Mouse (Mus musculus): ENCODE data around the gene Mapk12. TPM values are rescaled to one million over a fixed set of nuclear protein-coding genes. Genes with fewer than 3 reads are reported as not detected.

Mapk12 gene
- polyA plus RNA-seq, 1 experiment from 2014 or later, result 13.5 TPM

DNA sequence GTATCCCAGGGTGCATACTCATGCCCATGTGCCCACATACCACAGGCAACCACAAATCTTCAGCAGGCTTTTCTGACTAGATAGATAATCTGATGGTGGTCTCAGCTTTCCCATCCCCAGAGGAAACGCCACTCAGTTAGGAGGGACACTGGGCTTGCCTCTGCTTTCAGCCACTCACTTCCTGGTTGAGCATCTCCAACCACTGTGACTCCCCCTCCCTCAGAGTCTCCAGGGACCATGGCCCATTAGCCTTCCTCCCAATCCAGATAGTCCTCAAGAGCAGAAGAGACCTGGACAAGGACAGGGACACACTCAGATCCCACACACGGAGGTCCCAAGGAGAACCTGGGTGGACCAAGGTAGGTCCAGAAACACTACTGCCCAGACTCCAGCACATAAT, 2.6 kb upstream of the Mapk12 start:
- Histone ChIP-seq H3K36me3 (ENCODE audit: insufficient read depth, low read length) (no peaks in the 10 kb centered on the region), H3K4me2 (ENCODE audit: low read length) (no peak overlapping the region), H3K9ac (ENCODE audit: low read depth, low read length) (no peak overlapping the region), H3K27ac (no peak overlapping the region), H3K9me3 (replicated peaks; ENCODE audit: low read length) (no peaks in the 10 kb centered on the region), H3K4me3 (replicated peaks; ENCODE audit: low read depth, low read length) (no peak overlapping the region), H3K4me1 (replicated peaks; ENCODE audit: insufficient read depth, low read length) (peaks cover 32% of the 10 kb centered on the region), H3K27me3 (ENCODE audit: insufficient read depth, low read length) (peaks cover 7% of the 10 kb centered on the region)
- WGBS, result 68% methylated on average over 2 of the region's 2 CpGs
- no peak for DNase-seq (ENCODE audit: low spot score)
- no peak for ATAC-seq (replicated peaks; ENCODE audit: low FRiP score, low read depth)
- no peak for TF ChIP-seq CTCF (IDR thresholded peaks at IDR 0.05; ENCODE audit: low read depth)

DNA sequence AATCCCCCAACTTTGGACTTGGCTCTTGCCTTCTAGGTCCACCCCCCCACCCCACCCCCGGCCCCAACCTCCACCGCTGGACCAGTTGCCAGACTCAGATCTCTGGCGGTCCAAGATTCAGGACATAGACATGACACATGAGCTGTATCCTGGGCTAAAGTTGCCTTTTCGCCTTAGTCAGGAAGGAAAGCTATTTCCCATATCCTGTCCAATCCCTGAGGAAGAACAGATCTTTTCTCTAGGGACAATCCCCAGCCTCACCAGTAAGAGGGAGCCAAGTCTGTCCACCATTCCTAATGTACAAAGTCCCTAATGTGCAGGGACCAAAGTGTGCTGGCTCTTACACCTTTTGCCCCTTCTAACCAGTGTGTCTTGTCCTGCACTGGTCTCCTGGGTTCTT, 1.4 kb upstream of the Mapk12 start:
- H3K27ac ChIP-seq, result 0 out of 2 replicates have a peak overlapping the region, but pooled peaks have one; percentile 8
- peaks cover 7% of the 10 kb centered on the region; the same call in 1 of the 2 replicates for H3K27me3 ChIP-seq (ENCODE audit: insufficient read depth, low read length)
- TF ChIP-seq CTCF (IDR thresholded peaks at IDR 0.05; ENCODE audit: low read depth), result no peak
- no peaks in the 10 kb centered on the region for H3K36me3 ChIP-seq (ENCODE audit: insufficient read depth, low read length)
- DNase-seq (ENCODE audit: low spot score) (no peak), ATAC-seq (replicated peaks; ENCODE audit: low FRiP score, low read depth) (no peak)
- WGBS, result 30% methylated on average over 4 of the region's 4 CpGs
- no peak overlapping the region for H3K4me3 ChIP-seq (replicated peaks; ENCODE audit: low read depth, low read length)
- no peak overlapping the region for H3K4me2 ChIP-seq (ENCODE audit: low read length)
- no peak overlapping the region for H3K9ac ChIP-seq (ENCODE audit: low read depth, low read length)
- H3K9me3 ChIP-seq (replicated peaks; ENCODE audit: low read length), result no peaks in the 10 kb centered on the region
- peaks cover 26% of the 10 kb centered on the region for H3K4me1 ChIP-seq (replicated peaks; ENCODE audit: insufficient read depth, low read length)

DNA sequence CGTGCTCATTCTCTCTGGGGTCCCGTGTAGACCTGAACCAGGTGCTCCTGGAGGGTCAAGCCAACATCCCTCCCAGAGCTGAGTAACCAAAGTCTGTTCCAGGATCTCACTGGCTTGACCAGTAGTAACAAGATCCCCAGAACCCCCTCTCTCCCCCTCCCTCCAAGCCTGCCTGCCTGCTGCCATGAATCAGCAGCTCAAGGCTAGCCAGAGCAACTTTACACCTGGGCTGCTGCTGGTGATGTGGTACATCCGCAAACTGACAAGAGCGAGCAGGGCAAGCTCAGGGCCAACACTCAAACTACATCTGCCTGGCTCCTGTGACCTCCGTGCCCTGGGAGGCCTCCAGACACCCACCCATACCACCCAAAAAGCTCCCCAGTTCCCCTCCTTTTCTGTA, 940 bp upstream of the Mapk12 start:
- no peak overlapping the region for H3K4me2 ChIP-seq (ENCODE audit: low read length)
- no peaks in the 10 kb centered on the region for H3K9me3 ChIP-seq (replicated peaks; ENCODE audit: low read length)
- no peak for DNase-seq (ENCODE audit: low spot score)
- no peak for ATAC-seq (replicated peaks; ENCODE audit: low FRiP score, low read depth)
- no peaks in the 10 kb centered on the region for H3K36me3 ChIP-seq (ENCODE audit: insufficient read depth, low read length)
- H3K4me3 ChIP-seq (replicated peaks; ENCODE audit: low read depth, low read length), result no peak overlapping the region
- no peak overlapping the region for H3K9ac ChIP-seq (ENCODE audit: low read depth, low read length)
- peaks cover 7% of the 10 kb centered on the region; the same call in 1 of the 2 replicates for H3K27me3 ChIP-seq (ENCODE audit: insufficient read depth, low read length)
- TF ChIP-seq CTCF (IDR thresholded peaks at IDR 0.05; ENCODE audit: low read depth), result no peak
- H3K27ac ChIP-seq, result no peak overlapping the region
- WGBS, result 15% methylated on average over 5 of the region's 5 CpGs
- H3K4me1 ChIP-seq (replicated peaks; ENCODE audit: insufficient read depth, low read length), result peaks cover 21% of the 10 kb centered on the region

GRCm38 (mm10) chr15:89140048-89140658, 350 bp downstream of the Mapk12 start:
- Histone ChIP-seq H3K36me3 (ENCODE audit: insufficient read depth, low read length) (no peaks in the 10 kb centered on the region), H3K4me1 (replicated peaks; ENCODE audit: insufficient read depth, low read length) (peaks cover 19% of the 10 kb centered on the region), H3K9ac (ENCODE audit: low read depth, low read length) (peak overlapping the region; percentile 67), H3K9me3 (replicated peaks; ENCODE audit: low read length) (no peaks in the 10 kb centered on the region), H3K27ac (peak overlapping the region; percentile 42; the same call in 1 of the 2 replicates), H3K27me3 (ENCODE audit: insufficient read depth, low read length) (peaks cover 7% of the 10 kb centered on the region; the same call in 1 of the 2 replicates), H3K4me3 (replicated peaks; ENCODE audit: low read depth, low read length) (peak overlapping the region; percentile 54), H3K4me2 (ENCODE audit: low read length) (peak overlapping the region; percentile 81)
- no peak for TF ChIP-seq CTCF (IDR thresholded peaks at IDR 0.05; ENCODE audit: low read depth)
- ATAC-seq (replicated peaks; ENCODE audit: low FRiP score, low read depth), result 0 out of 2 replicates have a peak, but pooled peaks have one; percentile 1
- WGBS, result under 1% methylated on average over 51 of the region's 53 CpGs
- no peak for DNase-seq (ENCODE audit: low spot score)

- H3K36me3 ChIP-seq (ENCODE audit: insufficient read depth, low read length), result no peaks in the 10 kb centered on the region
- H3K9me3 ChIP-seq (replicated peaks; ENCODE audit: low read length), result no peaks in the 10 kb centered on the region
- H3K4me3 ChIP-seq (replicated peaks; ENCODE audit: low read depth, low read length), result no peak overlapping the region
- DNase-seq (ENCODE audit: low spot score) (no peak), ATAC-seq (replicated peaks; ENCODE audit: low FRiP score, low read depth) (no peak)
- peaks cover 7% of the 10 kb centered on the region; the same call in 1 of the 2 replicates for H3K27me3 ChIP-seq (ENCODE audit: insufficient read depth, low read length)
- no peak overlapping the region for H3K27ac ChIP-seq
- no peak for TF ChIP-seq CTCF (IDR thresholded peaks at IDR 0.05; ENCODE audit: low read depth)
- no peak overlapping the region for H3K9ac ChIP-seq (ENCODE audit: low read depth, low read length)
- no peak overlapping the region for H3K4me2 ChIP-seq (ENCODE audit: low read length)
- WGBS, result 89% methylated on average over 6 of the region's 6 CpGs
- H3K4me1 ChIP-seq (replicated peaks; ENCODE audit: insufficient read depth, low read length), result peaks cover 19% of the 10 kb centered on the region
Observed at GRCm38 (mm10) chr15:89138531-89138930, 2.0 kb downstream of the Mapk12 start.

- H3K27me3 ChIP-seq (ENCODE audit: insufficient read depth, low read length), result peaks cover 7% of the 10 kb centered on the region; the same call in 1 of the 2 replicates
Observed at GRCm38 (mm10) chr15:89138046-89138405, 2.5 kb downstream of the Mapk12 start.

More at GRCm38 (mm10) chr15:89138046-89138405, 2.5 kb downstream of the Mapk12 start:
- DNase-seq (ENCODE audit: low spot score) (no peak), ATAC-seq (replicated peaks; ENCODE audit: low FRiP score, low read depth) (no peak)
- Histone ChIP-seq H3K4me1 (replicated peaks; ENCODE audit: insufficient read depth, low read length) (peaks cover 19% of the 10 kb centered on the region), H3K27ac (no peak overlapping the region), H3K9ac (ENCODE audit: low read depth, low read length) (no peak overlapping the region), H3K36me3 (ENCODE audit: insufficient read depth, low read length) (no peaks in the 10 kb centered on the region), H3K4me3 (replicated peaks; ENCODE audit: low read depth, low read length) (no peak overlapping the region), H3K4me2 (ENCODE audit: low read length) (no peak overlapping the region), H3K9me3 (replicated peaks; ENCODE audit: low read length) (no peaks in the 10 kb centered on the region)
- 72% methylated on average over 7 of the region's 7 CpGs for WGBS
- no peak for TF ChIP-seq CTCF (IDR thresholded peaks at IDR 0.05; ENCODE audit: low read depth)

Measured in kidney, postnatal 0 days (tissue).